Mouse (Mus musculus) heart, postnatal 0 days (tissue): ENCODE measurements around the gene 9930021J03Rik.

ENCODE experiments used
- CTCF ChIP-seq: IDR thresholded peaks from 2 replicates; pipeline ENCODE4 v1.5.1; 2016; ENCODE audit warnings: antibody characterized with exemption, control low read depth, low read depth
- EP300 ChIP-seq: IDR thresholded peaks from 2 replicates; pipeline ENCODE4 v1.6.1; 2016; ENCODE audit warnings: antibody characterized with exemption, low read depth

DNA sequence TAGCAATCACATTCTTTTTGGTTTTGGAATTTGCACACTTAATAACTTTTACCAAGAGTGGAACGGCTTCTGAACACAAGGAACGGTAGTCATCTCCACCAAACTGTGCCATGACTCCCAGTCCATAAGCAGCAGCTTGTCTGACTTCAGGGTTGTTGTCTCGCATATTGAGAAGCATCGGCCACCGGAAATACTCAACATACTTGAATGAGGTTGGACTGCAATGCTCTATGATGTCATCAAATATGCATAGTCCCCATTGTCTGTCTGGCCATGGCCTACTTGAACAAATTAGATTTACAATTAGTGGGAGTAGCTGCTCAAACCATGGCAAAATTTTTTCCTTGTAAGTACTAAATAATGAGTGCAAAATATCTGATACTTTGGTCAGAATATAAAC lies 4.2 kb upstream of the 9930021J03Rik start:
- TF ChIP-seq CTCF: no peak
- TF ChIP-seq EP300: no peak
